Mouse (Mus musculus) midbrain, embryonic 14.5 days (tissue): ENCODE measurements around the gene Antxr1. TPM values are rescaled to one million over a fixed set of nuclear protein-coding genes. Genes with fewer than 3 reads are reported as not detected.
A peak's percentile ranks its signal among the peaks of the same experiment; 100 is the strongest.

Experiments
- ATAC-seq: fragments of 200-750 bp; cut with Nextera tagmentation; 2 replicates; pipeline ENCODE4 v1.8.0; 2017; ENCODE audit warnings: moderate number of reproducible peaks, moderate library complexity; ENCODE audit not compliant: low FRiP score, low TSS enrichment
- DNase-seq: peaks from one replicate; pipeline ENCODE4 v3.0.0-alpha.2; 2015
- H3K27ac ChIP-seq: fragments of 300-500 bp; sonication (generic); replicated peaks from 2 replicates; pipeline ENCODE4 v1.5.1; 2014; ENCODE audit warnings: mild to moderate bottlenecking, low read depth, low read length, moderate library complexity
- H3K27me3 ChIP-seq: fragments of 300-500 bp; sonication (generic); 2 replicates; pipeline ENCODE4 v1.6.1; 2014; ENCODE audit warnings: low read length, control low read depth, mixed read lengths; ENCODE audit not compliant: control insufficient read depth, insufficient read depth
- H3K36me3 ChIP-seq: fragments of 300-500 bp; sonication (generic); 2 replicates; pipeline ENCODE4 v1.6.1; 2014; ENCODE audit warnings: low read length, control low read depth; ENCODE audit not compliant: control insufficient read depth, insufficient read depth
- H3K4me1 ChIP-seq: fragments of 300-500 bp; sonication (generic); 2 replicates; pipeline ENCODE4 v1.6.1; 2014; ENCODE audit warnings: mild to moderate bottlenecking, antibody characterized with exemption, low read length, control low read depth; ENCODE audit not compliant: control insufficient read depth, insufficient read depth
- H3K4me2 ChIP-seq: fragments of 300-500 bp; sonication (generic); 2 replicates; pipeline ENCODE4 v1.6.1; 2014; ENCODE audit warnings: mild to moderate bottlenecking, low read length, moderate library complexity
- H3K4me3 ChIP-seq: fragments of 300-500 bp; sonication (generic); replicated peaks from 2 replicates; pipeline ENCODE4 v1.5.1; 2014; ENCODE audit warnings: low read depth, low read length
- H3K9ac ChIP-seq: fragments of 300-500 bp; sonication (generic); replicated peaks from 2 replicates; pipeline ENCODE4 v1.6.1; 2014; ENCODE audit warnings: mild to moderate bottlenecking, low read length, moderate library complexity
- H3K9me3 ChIP-seq: fragments of 300-500 bp; sonication (generic); 2 replicates; pipeline ENCODE4 v1.6.1; 2016; ENCODE audit warnings: low read length, control low read depth, mixed read lengths; ENCODE audit not compliant: control insufficient read depth
- WGBS: fragments of 180-500 bp; shearing (Covaris S2); extraction: QIAGEN DNeasy Blood & Tissue Kit; methylation state at CpG from one replicate; pipeline ENCODE4 v1.1.7; 2014; 5-methylcytosine and 5-hydroxymethylcytosine counted together
- polyA plus RNA-seq: library from polyadenylated mRNA; unstranded; fragments of >200 nt; fragmentation: Nextera tagmentation; extraction: Ambion mirVana; gene quantifications from 2 replicates; pipeline ENCODE4 v1.2.1, GENCODE M21; 2014

Gene Antxr1
- polyA plus RNA-seq, 1 experiment from 2014 or later, result 3.6 TPM

DNA sequence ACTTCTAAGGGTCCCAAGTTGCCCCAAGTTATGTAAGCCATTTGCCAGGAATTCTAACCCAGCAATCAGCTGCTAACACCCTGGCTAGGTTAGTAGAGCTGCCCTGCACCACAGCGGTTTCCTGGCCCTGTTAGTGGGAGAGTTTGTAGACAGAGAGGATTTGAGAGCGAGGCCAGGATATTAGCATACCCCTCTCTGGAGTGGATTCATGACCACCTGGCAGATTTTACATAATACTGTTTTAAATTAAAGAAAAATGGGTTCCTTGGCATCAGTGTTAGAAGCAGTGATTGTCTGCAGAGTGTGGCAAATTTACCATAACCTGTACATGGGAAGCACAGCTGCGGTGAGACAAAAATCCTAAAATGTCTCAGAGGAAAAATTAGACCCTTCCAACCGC lies 132.2 kb downstream of the Antxr1 start:
- ATAC-seq (no peak), DNase-seq (peak; percentile 20)
- H3K9ac ChIP-seq, result no peak overlapping the region
- no peak overlapping the region for H3K4me3 ChIP-seq
- H3K4me1 ChIP-seq, result no peaks in the 10 kb centered on the region; the same call in 1 of the 2 replicates
- no peaks in the 10 kb centered on the region for H3K27me3 ChIP-seq
- no peaks in the 10 kb centered on the region for H3K36me3 ChIP-seq
- H3K4me2 ChIP-seq, result no peak overlapping the region
- H3K27ac ChIP-seq, result no peak overlapping the region
- WGBS, result 52% methylated on average over 4 of the region's 4 CpGs
- no peaks in the 10 kb centered on the region for H3K9me3 ChIP-seq

DNA sequence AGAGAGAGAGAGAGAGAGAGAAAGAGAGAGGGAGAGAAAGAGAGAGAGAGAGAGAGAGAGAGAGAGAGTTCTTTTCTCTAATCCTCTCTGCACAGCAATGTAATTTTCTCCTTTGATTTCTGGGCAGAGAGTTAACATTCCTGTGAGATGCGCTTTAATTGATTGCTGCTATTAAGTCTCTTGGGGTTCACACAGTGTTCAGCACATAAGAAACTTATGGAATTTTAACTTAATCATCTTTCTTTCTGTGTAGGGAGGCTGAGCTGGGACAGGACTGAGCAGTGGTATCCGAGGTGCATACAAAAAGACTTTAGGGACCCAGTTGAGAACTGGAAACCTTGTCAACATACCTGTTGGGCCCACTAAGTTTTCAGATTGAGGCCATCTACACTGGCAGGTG lies 132.6 kb downstream of the Antxr1 start:
- no peak for DNase-seq
- H3K4me1 ChIP-seq, result no peaks in the 10 kb centered on the region; the same call in 1 of the 2 replicates

DNA sequence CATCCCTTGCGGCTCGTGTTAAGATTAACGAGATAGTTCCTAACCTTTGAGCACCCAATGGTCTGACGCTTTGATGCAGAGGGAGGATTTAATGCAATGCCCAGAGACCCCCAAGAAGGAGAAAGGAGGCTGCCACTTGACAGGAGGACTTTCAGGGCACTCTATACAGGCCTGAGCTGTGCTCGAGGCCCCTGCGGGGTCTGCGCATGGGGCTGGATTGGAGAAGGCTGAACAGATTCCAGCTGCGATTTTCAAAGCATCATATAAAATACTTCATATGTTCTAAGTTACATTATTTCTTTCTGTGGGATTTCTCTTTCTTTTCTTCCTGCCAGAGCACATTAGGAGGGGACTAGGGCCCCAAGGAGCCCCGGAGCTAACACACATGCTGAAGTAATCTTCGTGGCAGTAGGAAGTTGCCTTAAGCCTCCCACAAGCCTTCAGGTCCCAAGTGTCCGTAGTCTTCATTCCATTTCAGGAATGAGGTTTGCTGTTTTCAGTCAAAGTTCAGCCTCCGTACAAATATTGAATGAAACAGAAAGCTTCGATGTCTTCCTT lies 133.5 kb downstream of the Antxr1 start:
- no peak for ATAC-seq
- H3K4me3 ChIP-seq, result no peak overlapping the region
- 93% methylated on average over 13 of the region's 13 CpGs for WGBS
- no peaks in the 10 kb centered on the region for H3K36me3 ChIP-seq
- H3K27ac ChIP-seq, result no peak overlapping the region
- DNase-seq, result no peak
- no peaks in the 10 kb centered on the region; the same call in 1 of the 2 replicates for H3K4me1 ChIP-seq
- H3K9ac ChIP-seq, result no peak overlapping the region
- no peaks in the 10 kb centered on the region for H3K27me3 ChIP-seq
- H3K9me3 ChIP-seq, result no peaks in the 10 kb centered on the region
- H3K4me2 ChIP-seq, result no peak overlapping the region

More for the DNA sequence above, 132.6 kb downstream of the Antxr1 start:
- Histone ChIP-seq H3K9ac (no peak overlapping the region), H3K36me3 (no peaks in the 10 kb centered on the region), H3K9me3 (no peaks in the 10 kb centered on the region), H3K27me3 (no peaks in the 10 kb centered on the region), H3K27ac (no peak overlapping the region), H3K4me2 (no peak overlapping the region), H3K4me3 (no peak overlapping the region)
- WGBS, result 77% methylated on average over 2 of the region's 2 CpGs
- ATAC-seq, result no peak

DNA sequence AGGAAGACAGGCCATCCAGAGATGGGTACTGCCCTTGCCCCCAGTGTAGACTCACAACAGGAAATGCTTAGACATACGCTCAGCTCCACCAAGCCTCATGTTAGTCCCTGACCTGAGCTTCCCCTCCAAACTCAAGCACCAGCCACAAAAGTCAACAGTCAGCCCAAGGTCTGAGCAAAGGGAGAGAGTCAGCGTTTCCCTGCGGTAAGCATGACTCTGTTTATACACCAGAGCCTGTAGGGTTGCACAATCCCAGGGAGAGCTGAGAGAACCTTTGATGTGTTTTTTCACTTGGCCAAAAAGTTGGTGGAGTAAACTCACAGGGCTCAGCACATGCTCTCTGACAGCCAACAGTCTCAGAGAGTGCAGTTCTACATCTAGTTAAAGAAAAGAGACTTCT lies 145.9 kb downstream of the Antxr1 start:
- ATAC-seq (no peak), DNase-seq (no peak)
- H3K4me2 ChIP-seq, result no peak overlapping the region
- H3K4me1 ChIP-seq, result no peaks in the 10 kb centered on the region
- H3K36me3 ChIP-seq, result no peaks in the 10 kb centered on the region
- no peaks in the 10 kb centered on the region for H3K27me3 ChIP-seq
- no peak overlapping the region for H3K9ac ChIP-seq
- no peaks in the 10 kb centered on the region for H3K9me3 ChIP-seq
- H3K27ac ChIP-seq, result no peak overlapping the region
- no peak overlapping the region for H3K4me3 ChIP-seq
- WGBS, result 90% methylated on average over 3 of the region's 3 CpGs

DNA sequence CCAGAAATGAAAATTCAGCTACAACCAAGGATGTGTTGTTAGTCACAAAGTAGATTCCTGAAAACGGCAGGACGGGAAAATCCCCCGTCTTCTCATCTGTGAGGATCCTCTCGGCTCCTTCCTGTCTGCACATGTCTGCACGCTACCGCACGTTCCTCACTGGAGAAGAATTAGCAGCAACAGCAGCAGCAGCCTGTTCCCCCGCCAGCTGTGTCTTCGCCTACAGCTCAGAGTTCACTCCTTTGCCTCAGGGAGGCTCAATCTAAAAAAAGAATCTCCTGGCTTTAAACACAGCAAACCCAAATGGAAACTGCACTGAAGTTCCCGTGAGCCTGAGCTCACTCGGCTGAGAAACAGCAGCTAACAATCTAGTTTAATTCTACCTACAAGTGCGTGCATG lies 148.6 kb downstream of the Antxr1 start:
- Histone ChIP-seq H3K4me1 (no peaks in the 10 kb centered on the region), H3K36me3 (no peaks in the 10 kb centered on the region), H3K27ac (no peak overlapping the region), H3K4me2 (no peak overlapping the region), H3K9me3 (no peaks in the 10 kb centered on the region), H3K27me3 (no peaks in the 10 kb centered on the region), H3K4me3 (no peak overlapping the region), H3K9ac (no peak overlapping the region)
- WGBS, result 82% methylated on average over 12 of the region's 12 CpGs
- ATAC-seq (no peak), DNase-seq (peak; percentile 23)

DNA sequence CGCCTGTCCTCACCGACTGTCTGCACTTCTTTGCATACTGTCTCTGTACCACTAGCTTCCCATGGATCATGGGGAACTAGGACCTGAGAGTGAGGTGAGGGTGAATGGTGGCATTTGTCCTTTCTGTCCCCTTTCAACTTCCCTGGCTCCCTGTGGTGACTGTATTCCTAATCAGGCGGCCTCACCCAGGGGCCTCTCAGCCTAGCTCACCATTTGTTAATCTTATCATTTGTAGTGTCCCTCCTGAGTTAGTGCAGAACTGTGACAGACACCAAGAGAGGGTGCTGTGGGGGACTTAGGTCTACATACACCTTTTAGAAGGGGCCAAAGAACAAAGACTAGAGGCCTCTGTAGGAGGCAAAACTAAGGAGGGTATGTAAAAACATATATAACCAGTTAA lies 151.2 kb downstream of the Antxr1 start:
- Histone ChIP-seq H3K9me3 (no peaks in the 10 kb centered on the region), H3K27me3 (no peaks in the 10 kb centered on the region), H3K4me1 (no peaks in the 10 kb centered on the region), H3K27ac (no peak overlapping the region), H3K4me3 (no peak overlapping the region), H3K36me3 (no peaks in the 10 kb centered on the region), H3K9ac (no peak overlapping the region), H3K4me2 (no peak overlapping the region)
- WGBS, result 81% methylated on average over 3 of the region's 3 CpGs
- ATAC-seq, result no peak
- no peak for DNase-seq

DNA sequence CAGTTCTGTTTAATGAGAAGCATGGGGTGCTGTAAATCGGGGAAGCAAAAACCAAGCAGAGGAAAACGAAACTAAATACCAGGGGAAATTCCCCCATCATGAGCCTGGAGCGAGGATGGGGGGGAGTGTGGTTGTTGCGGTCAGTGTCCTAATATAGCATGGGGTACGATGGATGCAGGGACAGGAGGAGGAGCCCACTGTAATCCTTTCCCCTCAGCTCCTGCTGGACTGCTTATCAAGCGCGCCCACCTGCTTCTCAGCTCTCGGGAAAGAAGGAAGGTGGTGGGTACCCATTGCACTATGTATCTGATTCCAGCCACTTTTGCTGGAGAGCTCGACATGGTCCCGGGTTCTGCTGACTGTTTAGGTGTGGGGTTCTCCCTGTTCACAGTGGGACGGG lies 151.6 kb downstream of the Antxr1 start:
- Histone ChIP-seq H3K9me3 (no peaks in the 10 kb centered on the region), H3K4me2 (no peak overlapping the region), H3K4me3 (no peak overlapping the region), H3K27ac (no peak overlapping the region), H3K9ac (no peak overlapping the region), H3K36me3 (no peaks in the 10 kb centered on the region), H3K4me1 (no peaks in the 10 kb centered on the region), H3K27me3 (no peaks in the 10 kb centered on the region)
- ATAC-seq, result no peak
- no peak for DNase-seq
- 88% methylated on average over 11 of the region's 11 CpGs for WGBS

DNA sequence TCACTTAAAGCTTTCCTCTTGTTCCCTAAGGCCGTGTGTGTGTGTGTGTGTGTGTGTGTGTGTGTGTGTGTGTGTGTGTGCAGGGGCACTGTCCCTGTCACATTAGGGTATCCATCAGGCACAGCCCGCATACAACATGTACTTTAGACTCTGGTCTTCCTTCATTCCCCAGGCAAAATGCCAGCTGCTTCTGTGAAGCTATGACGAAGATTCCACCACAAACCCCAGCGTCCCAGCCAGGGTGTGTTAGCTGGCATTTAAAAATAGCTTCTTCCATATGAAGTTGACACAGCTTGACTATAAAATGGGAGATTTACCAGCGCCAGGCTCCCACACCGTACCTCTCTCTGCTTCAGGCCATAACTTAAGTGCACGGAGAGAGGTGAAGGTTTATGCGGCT lies 152.5 kb downstream of the Antxr1 start:
- Histone ChIP-seq H3K4me3 (no peak overlapping the region), H3K36me3 (no peaks in the 10 kb centered on the region), H3K4me2 (no peak overlapping the region), H3K9ac (no peak overlapping the region), H3K9me3 (no peaks in the 10 kb centered on the region), H3K4me1 (no peaks in the 10 kb centered on the region), H3K27ac (no peak overlapping the region), H3K27me3 (no peaks in the 10 kb centered on the region)
- no peak for ATAC-seq
- 83% methylated on average over 8 of the region's 8 CpGs for WGBS
- no peak for DNase-seq

DNA sequence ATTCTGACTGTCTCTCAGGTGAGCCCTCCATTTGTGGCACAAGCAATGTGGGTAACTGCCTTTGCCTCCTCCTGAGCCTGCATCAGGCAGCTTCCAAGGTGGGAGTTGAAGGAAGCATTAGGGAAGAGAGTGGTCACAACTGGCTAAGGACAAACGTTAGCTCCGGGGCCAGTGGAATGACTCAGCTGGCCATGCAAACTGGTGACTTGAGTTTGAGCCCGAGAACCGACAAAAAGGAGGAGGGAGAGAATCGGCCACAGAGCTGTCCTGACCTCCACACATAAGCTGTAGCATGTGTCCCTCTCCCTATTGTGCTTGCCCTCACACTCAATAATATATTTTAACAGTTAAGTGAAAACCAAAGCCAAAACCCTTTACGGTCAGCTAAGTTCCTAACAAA lies 152.9 kb downstream of the Antxr1 start:
- ATAC-seq (no peak), DNase-seq (no peak)
- Histone ChIP-seq H3K4me3 (no peak overlapping the region), H3K27me3 (no peaks in the 10 kb centered on the region), H3K36me3 (no peaks in the 10 kb centered on the region), H3K4me1 (no peaks in the 10 kb centered on the region), H3K27ac (no peak overlapping the region), H3K9me3 (no peaks in the 10 kb centered on the region), H3K9ac (no peak overlapping the region), H3K4me2 (no peak overlapping the region)
- WGBS, result 87% methylated on average over 6 of the region's 6 CpGs
